Mouse (Mus musculus) myocyte (in vitro differentiated cells): ENCODE results near the gene Sgpl1. TPM values are rescaled to one million over a fixed set of nuclear protein-coding genes. Genes with fewer than 3 reads are reported as not detected.

Source experiments
- H3K27me3 ChIP-seq: one replicate; pipeline ENCODE4 v1.6.1; 2011; ENCODE audit not compliant: control insufficient read depth, insufficient read depth, insufficient read length
- H3K36me3 ChIP-seq: one replicate; pipeline ENCODE4 v1.6.1; 2011; ENCODE audit not compliant: control insufficient read depth, insufficient read depth
- H3K4me2 ChIP-seq: one replicate; pipeline ENCODE4 v1.6.1; 2011; ENCODE audit warnings: low read depth, control low read depth
- H3K4me3 ChIP-seq: one replicate; pipeline ENCODE4 v1.5.1; 2011; ENCODE audit warnings: mild to moderate bottlenecking, control low read depth, moderate library complexity
- H3K79me2 ChIP-seq: one replicate; pipeline ENCODE4 v1.6.1; 2011; ENCODE audit not compliant: control insufficient read depth, insufficient read depth
- H3ac ChIP-seq: one replicate; pipeline ENCODE4 v1.6.1; 2011; ENCODE audit not compliant: control insufficient read depth, insufficient read length
- CEBPB ChIP-seq: IDR thresholded peaks from 2 replicates; pipeline ENCODE4 v1.6.1; 2011; ENCODE audit warnings: mild to moderate bottlenecking, moderate library complexity; ENCODE audit not compliant: poor library complexity, insufficient read depth, severe bottlenecking
- E2F4 ChIP-seq: IDR thresholded peaks from one replicate; pipeline ENCODE4 v1.6.1; 2011; ENCODE audit warnings: mild to moderate bottlenecking, control low read depth, moderate library complexity; ENCODE audit not compliant: insufficient read depth
- MAX ChIP-seq: IDR thresholded peaks from one replicate; pipeline ENCODE4 v1.6.1; 2011; ENCODE audit warnings: low read depth, mild to moderate bottlenecking, control low read depth
- MYOD1 ChIP-seq, 3 experiments: IDR thresholded peaks; one replicate each; pipeline ENCODE4 v1.6.1; 2011; ENCODE audit warnings: control low read depth in 2 of 3, low read depth in 2 of 3, mild to moderate bottlenecking in 2 of 3, moderate library complexity in 1 of 3; ENCODE audit not compliant: insufficient read length in 2 of 3, control insufficient read depth in 1 of 3
- MYOG ChIP-seq, 3 experiments: IDR thresholded peaks; one replicate each; pipeline ENCODE4 v1.6.1; 2011; ENCODE audit warnings: control low read depth in 2 of 3, low read depth in 2 of 3, mild to moderate bottlenecking in 2 of 3; ENCODE audit not compliant: insufficient read length in 2 of 3, control insufficient read depth in 1 of 3, insufficient read depth in 1 of 3
- POLR2A ChIP-seq: IDR thresholded peaks from one replicate; pipeline ENCODE4 v1.6.1; 2011; ENCODE audit warnings: low read depth, mild to moderate bottlenecking, control low read depth, moderate library complexity; ENCODE audit not compliant: insufficient read length
- POLR2AphosphoS2 ChIP-seq: IDR thresholded peaks from one replicate; pipeline ENCODE4 v1.6.1; 2011; ENCODE audit warnings: low read depth, control low read depth; ENCODE audit not compliant: insufficient read length
- REST ChIP-seq: IDR thresholded peaks from one replicate; pipeline ENCODE4 v1.6.1; 2011; ENCODE audit warnings: mild to moderate bottlenecking, control low read depth, moderate library complexity; ENCODE audit not compliant: insufficient read depth, insufficient read length
- SRF ChIP-seq: IDR thresholded peaks from one replicate; pipeline ENCODE4 v1.6.1; 2011; ENCODE audit warnings: low read depth; ENCODE audit not compliant: control insufficient read depth, insufficient read length
- TCF12 ChIP-seq: IDR thresholded peaks from one replicate; pipeline ENCODE4 v1.6.1; 2011; ENCODE audit warnings: mild to moderate bottlenecking, control low read depth; ENCODE audit not compliant: poor library complexity, insufficient read depth, severe bottlenecking
- TCF3 ChIP-seq: IDR thresholded peaks from one replicate; pipeline ENCODE4 v1.6.1; 2011; ENCODE audit warnings: low read depth, control low read depth; ENCODE audit not compliant: insufficient read length
- USF1 ChIP-seq: IDR thresholded peaks from one replicate; pipeline ENCODE4 v1.6.1; 2011; ENCODE audit warnings: low read depth, mild to moderate bottlenecking, control low read depth, moderate library complexity
- polyA plus RNA-seq: library from polyadenylated mRNA; unstranded; fragments of >200 nt; fragmentation: generic; extraction: Trizol; gene quantifications from one replicate; pipeline ENCODE4 v1.2.1, GENCODE M21; 2012; ENCODE audit warnings: missing spikeins

The Sgpl1 gene
- polyA plus RNA-seq, 1 experiment = 42.6 TPM

DNA sequence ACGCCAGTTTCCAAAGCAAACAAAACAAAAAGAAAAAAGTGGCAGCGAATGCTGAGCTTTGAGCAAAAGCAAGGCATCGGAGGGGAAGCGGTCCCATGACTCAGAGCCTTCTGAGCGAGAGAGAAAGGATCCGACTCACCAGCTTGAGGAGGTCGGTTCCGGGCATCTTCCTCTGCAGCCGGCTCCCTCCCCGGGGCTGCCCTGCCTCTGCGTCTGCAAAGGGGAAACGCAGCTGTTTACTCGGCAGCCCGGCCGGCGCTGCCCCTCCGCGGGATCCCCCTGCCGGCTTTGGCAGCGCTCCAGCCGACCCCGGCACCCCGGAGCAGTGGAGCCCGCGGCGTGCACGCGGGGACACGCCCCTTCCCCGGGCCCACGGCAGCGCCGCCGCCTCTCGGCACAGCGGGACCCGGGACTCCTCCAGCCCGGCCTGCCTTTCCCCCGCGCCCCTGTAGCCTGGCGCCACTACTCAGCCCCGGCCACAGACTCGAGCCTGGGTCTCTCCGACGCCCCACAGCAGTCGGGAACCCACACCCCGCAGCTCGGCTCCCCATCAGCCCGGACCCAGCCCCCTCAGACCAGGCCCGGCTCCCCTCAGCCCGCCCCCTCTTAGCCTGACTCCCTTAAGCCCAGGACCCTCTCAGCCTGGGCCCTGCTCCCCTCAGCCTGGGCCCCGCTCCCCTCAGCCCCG is 1.2 kb downstream of the Sgpl1 start:
- Histone ChIP-seq H3K36me3 (peaks cover 9% of the 10 kb centered on the region), H3K4me2 (peak overlapping the region; percentile 70), H3K79me2 (peaks cover 40% of the 10 kb centered on the region), H3K27me3 (no peaks in the 10 kb centered on the region), H3ac (peak overlapping the region; percentile 96), H3K4me3 (peak overlapping the region; percentile 77)
- TF ChIP-seq POLR2AphosphoS2 (no peak), SRF (no peak), REST (no peak), USF1 (no peak), MYOG (IDR thresholded peaks at IDR 0.05; ENCODE audit: control insufficient read depth in 1 of 3, insufficient read depth in 1 of 3, insufficient read length in 2 of 3, low read depth in 2 of 3) (peak in 2 of 3 experiments; percentile 31 to 58), E2F4 (no peak), TCF12 (no peak), MYOD1 (IDR thresholded peaks at IDR 0.05; ENCODE audit: control insufficient read depth in 1 of 3, insufficient read length in 2 of 3, low read depth in 2 of 3) (no peak), POLR2A (peak; percentile 40), CEBPB (no peak), TCF3 (no peak), MAX (no peak)

DNA sequence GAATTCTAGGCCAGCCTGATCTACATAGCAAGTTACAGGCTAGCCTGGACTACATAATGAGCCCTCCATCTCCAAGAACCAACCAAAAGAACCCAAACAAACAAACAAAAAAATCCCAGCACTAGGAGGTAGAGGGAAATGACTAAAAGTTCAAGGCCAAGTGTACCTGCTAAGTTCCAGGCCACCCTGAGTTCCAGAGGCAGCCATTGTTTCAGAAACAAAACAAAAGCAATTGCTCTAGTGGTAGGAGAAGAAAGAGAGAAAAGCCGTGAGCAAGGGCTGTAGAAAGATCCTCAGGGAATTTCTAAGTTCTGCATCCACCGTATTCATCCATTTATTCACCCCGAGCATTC is 1.8 kb downstream of the Sgpl1 start:
- Histone ChIP-seq H3K4me2 (peak overlapping the region; percentile 65), H3K27me3 (no peaks in the 10 kb centered on the region), H3K4me3 (peak overlapping the region; percentile 77), H3K79me2 (peaks cover 45% of the 10 kb centered on the region), H3K36me3 (peaks cover 9% of the 10 kb centered on the region), H3ac (peak overlapping the region; percentile 96)
- TF ChIP-seq TCF3 (no peak), E2F4 (no peak), CEBPB (no peak), SRF (no peak), POLR2A (no peak)

GRCm38 (mm10) chr10:61143343-61143742 is 4.2 kb downstream of the Sgpl1 start:
- Histone ChIP-seq H3K36me3 (peaks cover 9% of the 10 kb centered on the region), H3K4me3 (no peak overlapping the region), H3K79me2 (peaks cover 45% of the 10 kb centered on the region), H3K27me3 (no peaks in the 10 kb centered on the region), H3K4me2 (no peak overlapping the region), H3ac (no peak overlapping the region)
- TF ChIP-seq MYOD1 (IDR thresholded peaks at IDR 0.05; ENCODE audit: control insufficient read depth in 1 of 3, insufficient read length in 2 of 3, low read depth in 2 of 3) = no peak
- TF ChIP-seq E2F4 = no peak
- TF ChIP-seq MYOG (IDR thresholded peaks at IDR 0.05; ENCODE audit: control insufficient read depth in 1 of 3, insufficient read depth in 1 of 3, insufficient read length in 2 of 3, low read depth in 2 of 3) = no peak
- no peak for TF ChIP-seq USF1
- TF ChIP-seq TCF3 = no peak

- Histone ChIP-seq H3K27me3 (no peaks in the 10 kb centered on the region), H3K4me3 (no peak overlapping the region), H3K4me2 (no peak overlapping the region), H3K36me3 (peaks cover 12% of the 10 kb centered on the region), H3ac (no peak overlapping the region), H3K79me2 (peaks cover 47% of the 10 kb centered on the region)
- TF ChIP-seq MYOG (IDR thresholded peaks at IDR 0.05; ENCODE audit: control insufficient read depth in 1 of 3, insufficient read depth in 1 of 3, insufficient read length in 2 of 3, low read depth in 2 of 3) (no peak), POLR2AphosphoS2 (no peak), MYOD1 (IDR thresholded peaks at IDR 0.05; ENCODE audit: control insufficient read depth in 1 of 3, insufficient read length in 2 of 3, low read depth in 2 of 3) (no peak), TCF12 (no peak), REST (no peak), TCF3 (no peak), MAX (no peak), POLR2A (no peak), E2F4 (no peak), SRF (no peak), USF1 (no peak), CEBPB (no peak)
These were observed 9.9 kb downstream of the Sgpl1 start for GRCm38 (mm10) chr10:61137567-61137966.

DNA sequence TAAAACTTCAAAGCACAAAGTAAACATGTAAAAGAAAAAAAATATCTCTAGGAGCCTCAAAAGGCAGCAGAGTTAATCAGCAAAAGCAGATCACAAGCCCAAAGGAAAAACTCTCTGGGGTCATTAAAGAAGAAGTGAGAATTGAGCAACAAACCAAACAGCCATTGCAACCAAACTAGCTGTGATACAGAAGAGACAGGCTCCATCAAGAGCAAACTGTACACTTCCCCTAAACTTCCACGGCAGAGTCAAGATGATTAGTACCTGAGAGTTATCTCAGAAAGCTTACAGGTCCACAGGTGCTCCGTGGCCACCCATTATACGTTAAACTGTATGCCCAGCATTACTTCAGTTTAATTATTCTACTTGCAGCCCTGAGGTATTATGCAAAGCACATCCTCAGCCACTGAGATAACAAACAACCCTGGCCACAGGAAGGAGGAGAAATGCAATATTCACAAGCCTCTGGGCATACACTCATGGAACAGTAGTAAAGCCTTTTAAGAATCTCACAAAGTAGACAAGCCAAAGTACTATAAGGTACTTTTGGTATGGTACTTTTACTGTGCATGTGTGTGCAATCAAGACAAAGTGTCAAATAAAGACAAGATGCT is 12.2 kb downstream of the Sgpl1 start:
- Histone ChIP-seq H3K36me3 (peaks cover 10% of the 10 kb centered on the region), H3K4me3 (no peak overlapping the region), H3K79me2 (peaks cover 32% of the 10 kb centered on the region), H3K4me2 (no peak overlapping the region), H3K27me3 (no peaks in the 10 kb centered on the region), H3ac (no peak overlapping the region)
- TF ChIP-seq CEBPB = no peak
- TF ChIP-seq POLR2A = no peak
- no peak for TF ChIP-seq MAX
- TF ChIP-seq REST = no peak
- TF ChIP-seq MYOG (IDR thresholded peaks at IDR 0.05; ENCODE audit: control insufficient read depth in 1 of 3, insufficient read depth in 1 of 3, insufficient read length in 2 of 3, low read depth in 2 of 3) = no peak
- no peak for TF ChIP-seq TCF3
- TF ChIP-seq TCF12 = no peak
- TF ChIP-seq E2F4 = no peak
- no peak for TF ChIP-seq MYOD1 (IDR thresholded peaks at IDR 0.05; ENCODE audit: control insufficient read depth in 1 of 3, insufficient read length in 2 of 3, low read depth in 2 of 3)
- no peak for TF ChIP-seq USF1
- TF ChIP-seq POLR2AphosphoS2 = no peak
- TF ChIP-seq SRF = no peak
